In genomic region chr11:82943336-82943735, GRCm38 (mm10) we compare ENCODE assay signal across 29 mouse cellular contexts. TPM values are rescaled to one million over a fixed set of nuclear protein-coding genes. Genes with fewer than 3 reads are reported as not detected.
DNase-seq lines count a peak whose midpoint lies in the region; ATAC-seq lines count a peak whose summit lies in the region.
"Had no signal": no experiment of that assay in that cellular context is flagged by ENCODE, and none has a peak within 500 bp of the region (broad histone marks: within the 10 kb centered on the region; RNA-seq: fewer than 3 reads in every experiment).

No protein-coding gene starts in this region.

- H3K4me3 ChIP-seq in embryonic facial prominence, embryonic 14.5 days (ENCODE audit: low read depth, low read length), result no peak overlapping the region
- no peak overlapping the region for H3K4me3 ChIP-seq in hindbrain, embryonic 12.5 days
- H3K4me3 ChIP-seq: embryonic facial prominence, embryonic 12.5 days; erythroblast, embryonic 14.5 days; forebrain, embryonic 13.5 days; intestine, embryonic 15.5 days; limb, embryonic 13.5 days; liver, embryonic 12.5 days had no signal

- H3K4me2 ChIP-seq in embryonic facial prominence, embryonic 14.5 days (ENCODE audit: low read depth, low read length), result no peak overlapping the region
- no peak overlapping the region for H3K4me2 ChIP-seq in hindbrain, embryonic 12.5 days (replicated peaks)
- H3K4me2 ChIP-seq: embryonic facial prominence, embryonic 12.5 days; forebrain, embryonic 13.5 days; heart, embryonic 11.5 days; intestine, embryonic 15.5 days; limb, embryonic 13.5 days; liver, embryonic 12.5 days had no signal

- H3K27me3 ChIP-seq in embryonic facial prominence, embryonic 14.5 days (replicated peaks; ENCODE audit: control insufficient read depth, insufficient read depth, low read length), result peaks cover 11% of the 10 kb centered on the region; the same call in 1 of the 2 replicates
- H3K27me3 ChIP-seq in hindbrain, embryonic 12.5 days, result peaks cover 8% of the 10 kb centered on the region

- WGBS in embryonic facial prominence, embryonic 14.5 days, result 21% methylated on average over 6 of the region's 6 CpGs
- WGBS in hindbrain, embryonic 12.5 days, result 51% methylated on average over 6 of the region's 6 CpGs

- peak; percentile 41 for DNase-seq in embryo, embryonic 10 days (ENCODE audit: low spot score)
- no peak for DNase-seq in embryo, embryonic 9.5 days (ENCODE audit: extremely low spot score)
- peak; percentile 35 for DNase-seq in embryonic facial prominence, embryonic 14.5 days (ENCODE audit: low spot score)
- peak; percentile 34 to 37 for DNase-seq in thymus, postnatal 10 days (ENCODE audit: low spot score in 2 of 2)
- DNase-seq in layer of hippocampus, adult 18-20 months (ENCODE audit: low spot score in 2 of 2), result no peak
- DNase-seq in adrenal gland, postnatal 4 days (ENCODE audit: low spot score in 2 of 2), result no peak
- DNase-seq: adrenal gland, adult 2 months; cerebellum, adult 11-12 months; cerebellum, postnatal 10 days; gastrocnemius, postnatal 10 days; kidney, adult 9 months; kidney, postnatal 36 days; lung, adult 2 months; midbrain, embryonic 14.5 days had no signal

- no peak overlapping the region for H3K9ac ChIP-seq in embryonic facial prominence, embryonic 14.5 days (ENCODE audit: low read depth, low read length)
- H3K9ac ChIP-seq in hindbrain, embryonic 12.5 days, result no peak overlapping the region
- H3K9ac ChIP-seq: embryonic facial prominence, embryonic 12.5 days; forebrain, embryonic 13.5 days; intestine, embryonic 15.5 days; limb, embryonic 13.5 days; liver, embryonic 12.5 days had no signal

- no peak overlapping the region for H3K27ac ChIP-seq in embryonic facial prominence, embryonic 14.5 days (replicated peaks; ENCODE audit: low read depth, low read length)
- no peak overlapping the region for H3K27ac ChIP-seq in hindbrain, embryonic 12.5 days
- H3K27ac ChIP-seq: embryonic facial prominence, embryonic 12.5 days; forebrain, embryonic 13.5 days; intestine, embryonic 15.5 days; limb, embryonic 13.5 days; liver, embryonic 12.5 days had no signal

- H3K36me3 ChIP-seq in embryonic facial prominence, embryonic 14.5 days (ENCODE audit: control insufficient read depth, insufficient read depth, low read length), result no peaks in the 10 kb centered on the region
- no peaks in the 10 kb centered on the region for H3K36me3 ChIP-seq in hindbrain, embryonic 12.5 days
- H3K36me3 ChIP-seq: embryonic facial prominence, embryonic 12.5 days; intestine, embryonic 15.5 days; limb, embryonic 13.5 days; liver, embryonic 12.5 days had no signal

- H3K9me3 ChIP-seq in embryonic facial prominence, embryonic 14.5 days (ENCODE audit: control insufficient read depth, low read length), result no peaks in the 10 kb centered on the region
- no peaks in the 10 kb centered on the region for H3K9me3 ChIP-seq in hindbrain, embryonic 12.5 days (replicated peaks)
- H3K9me3 ChIP-seq: embryonic facial prominence, embryonic 12.5 days; forebrain, embryonic 13.5 days; intestine, embryonic 15.5 days; limb, embryonic 13.5 days; liver, embryonic 12.5 days had no signal

- ATAC-seq in embryonic facial prominence, embryonic 14.5 days (ENCODE audit: low read depth), result no peak
- no peak for ATAC-seq in hindbrain, embryonic 12.5 days (ENCODE audit: low FRiP score)
- ATAC-seq: CD4-positive, CD25-positive, alpha-beta regulatory T cell, adult 4 months; forebrain, embryonic 13.5 days; hindbrain, embryonic 16.5 days; intestine, embryonic 15.5 days; liver, embryonic 12.5 days had no signal

- H3K4me1 ChIP-seq in embryonic facial prominence, embryonic 14.5 days (ENCODE audit: control insufficient read depth, insufficient read depth, low read length), result no peaks in the 10 kb centered on the region
- H3K4me1 ChIP-seq in hindbrain, embryonic 12.5 days, result no peaks in the 10 kb centered on the region
- H3K4me1 ChIP-seq: embryonic facial prominence, embryonic 12.5 days; forebrain, embryonic 13.5 days; intestine, embryonic 15.5 days; limb, embryonic 13.5 days; liver, embryonic 12.5 days had no signal

RNA-seq across cellular contexts. Expression of gene Slfn5, which starts 7.8 kb away (rescaled TPM):
- 2.4 and 3.9 TPM in 2 replicates for polyA plus RNA-seq in embryonic facial prominence, embryonic 14.5 days (2014; fragmentation: Nextera tagmentation; extraction: Ambion mirVana)
- total RNA-seq in layer of hippocampus, adult 18-20 months (2021), result 1 to 10 TPM; 2.9 to 3.4 TPM
- 1.1 and 1.3 TPM in 2 replicates for polyA plus RNA-seq in hindbrain, embryonic 12.5 days (2016; fragmentation: Nextera tagmentation; extraction: Ambion mirVana)
- total RNA-seq in adrenal gland, postnatal 4 days (2021), result 10 to 100 TPM; 25.0 to 25.4 TPM

RNA-seq across cellular contexts. Expression of gene Unc45b, which starts 33.0 kb away (rescaled TPM):
- polyA plus RNA-seq in embryonic facial prominence, embryonic 14.5 days (2014; fragmentation: Nextera tagmentation; extraction: Ambion mirVana), result 37.1 and 44.5 TPM in 2 replicates
- 1 to 10 TPM in 1 of 2 experiments, under 1 TPM in 1; 0.79 to 1.1 TPM for total RNA-seq in layer of hippocampus, adult 18-20 months (2021)
- polyA plus RNA-seq in hindbrain, embryonic 12.5 days (2016; fragmentation: Nextera tagmentation; extraction: Ambion mirVana), result 1.4 and 4.1 TPM in 2 replicates
- total RNA-seq in adrenal gland, postnatal 4 days (2021), result 10 to 100 TPM; 14.9 to 15.5 TPM
- total RNA-seq: granulocyte monocyte progenitor cell, adult 5-6 weeks; megakaryocyte, adult 5-6 weeks had no signal
- polyA plus RNA-seq: erythroblast, embryonic 14.5 days had no signal

RNA-seq across cellular contexts. Expression of gene Nle1, which starts 35.1 kb away (rescaled TPM):
- polyA plus RNA-seq in embryonic facial prominence, embryonic 14.5 days (2014; fragmentation: Nextera tagmentation; extraction: Ambion mirVana), result 24.3 and 30.7 TPM in 2 replicates
- total RNA-seq in layer of hippocampus, adult 18-20 months (2021), result 10 to 100 TPM; 33.6 to 37.6 TPM
- polyA plus RNA-seq in hindbrain, embryonic 12.5 days (2016; fragmentation: Nextera tagmentation; extraction: Ambion mirVana), result 32.1 and 32.7 TPM in 2 replicates
- total RNA-seq in adrenal gland, postnatal 4 days (2021), result 10 to 100 TPM; 30.7 to 33.4 TPM

RNA-seq across cellular contexts. Expression of gene Slfn9, which starts 48.3 kb away (rescaled TPM):
- polyA plus RNA-seq in embryonic facial prominence, embryonic 14.5 days (2014; fragmentation: Nextera tagmentation; extraction: Ambion mirVana), result 16.6 and 17.1 TPM in 2 replicates
- total RNA-seq in layer of hippocampus, adult 18-20 months (2021), result under 1 TPM; 0.10 to 0.36 TPM
- 10.1 and 10.9 TPM in 2 replicates for polyA plus RNA-seq in hindbrain, embryonic 12.5 days (2016; fragmentation: Nextera tagmentation; extraction: Ambion mirVana)
- 10 to 100 TPM; 15.7 to 18.1 TPM for total RNA-seq in adrenal gland, postnatal 4 days (2021)

RNA-seq across cellular contexts. Expression of gene Fndc8, which starts 51.4 kb away (rescaled TPM):
- 0.30 and 0.47 TPM in 2 replicates for polyA plus RNA-seq in embryonic facial prominence, embryonic 14.5 days (2014; fragmentation: Nextera tagmentation; extraction: Ambion mirVana)
- not detected for total RNA-seq in layer of hippocampus, adult 18-20 months (2021)
- 0.65 and 0.68 TPM in 2 replicates for polyA plus RNA-seq in hindbrain, embryonic 12.5 days (2016; fragmentation: Nextera tagmentation; extraction: Ambion mirVana)
- total RNA-seq in adrenal gland, postnatal 4 days (2021), result under 1 TPM; 0.23 to 0.25 TPM
- total RNA-seq: gastrocnemius, postnatal 10 days; granulocyte monocyte progenitor cell, adult 5-6 weeks; hematopoietic stem cell, adult 5-6 weeks; left cerebral cortex, adult 18-20 months; left cerebral cortex, postnatal 25 days; megakaryocyte, adult 5-6 weeks had no signal
- polyA plus RNA-seq: heart, embryonic 11.5 days had no signal

Comparison
In these comparisons a context has a peak if more than half of its experiments do, and no peak if none do; other contexts are left out.
1. DNase-seq: peak in embryo, embryonic 10 days (single experiment), embryonic facial prominence, embryonic 14.5 days (single experiment) and thymus, postnatal 10 days (2 of 2); none in embryo, embryonic 9.5 days (single experiment), layer of hippocampus, adult 18-20 months (0 of 2) and adrenal gland, postnatal 4 days (0 of 2).
2. RNA of gene Slfn5, which starts 7.8 kb away (total RNA-seq): 25.0 to 25.4 TPM in adrenal gland, postnatal 4 days; 2.9 to 3.4 TPM in layer of hippocampus, adult 18-20 months; every median in the first group is over 4 times any median in the second.
3. RNA of gene Unc45b, which starts 33.0 kb away (total RNA-seq): 14.9 to 15.5 TPM in adrenal gland, postnatal 4 days; 0.79 to 1.1 TPM in layer of hippocampus, adult 18-20 months; every median in the first group is over 4 times any median in the second.